Comparison of ENCODE assay signal across 28 mouse cellular contexts in genomic region chr5:115745319-115745718, GRCm38 (mm10). TPM values are rescaled to one million over a fixed set of nuclear protein-coding genes. Genes with fewer than 3 reads are reported as not detected.
DNase-seq lines count a peak whose midpoint lies in the region; ATAC-seq and TF ChIP-seq lines count a peak whose summit lies in the region.
"Had no signal": no experiment of that assay in that cellular context is flagged by ENCODE, and none has a peak within 500 bp of the region (broad histone marks: within the 10 kb centered on the region; RNA-seq: fewer than 3 reads in every experiment).

No protein-coding gene starts in this region.

- no peak overlapping the region for H3K4me2 ChIP-seq in midbrain, postnatal 0 days (ENCODE audit: low read depth, low read length, poor library complexity, severe bottlenecking)
- no peak overlapping the region for H3K4me2 ChIP-seq in intestine, embryonic 16.5 days (ENCODE audit: low read depth, low read length)
- H3K4me2 ChIP-seq: embryonic facial prominence, embryonic 13.5 days; heart, embryonic 13.5 days; intestine, embryonic 15.5 days; limb, embryonic 13.5 days; liver, embryonic 11.5 days; lung, embryonic 15.5 days; midbrain, embryonic 12.5 days had no signal

- H3K9ac ChIP-seq in midbrain, postnatal 0 days (replicated peaks; ENCODE audit: low read length, poor library complexity, severe bottlenecking): no peak overlapping the region
- H3K9ac ChIP-seq in intestine, embryonic 16.5 days (ENCODE audit: low read depth, low read length): no peak overlapping the region
- H3K9ac ChIP-seq: embryonic facial prominence, embryonic 13.5 days; heart, embryonic 13.5 days; intestine, embryonic 15.5 days; limb, embryonic 13.5 days; lung, embryonic 15.5 days; midbrain, embryonic 12.5 days had no signal

- no peaks in the 10 kb centered on the region for H3K27me3 ChIP-seq in midbrain, postnatal 0 days (ENCODE audit: insufficient read depth, low read length)
- H3K27me3 ChIP-seq in midbrain, embryonic 10.5 days (ENCODE audit: low read depth, poor library complexity, severe bottlenecking): no peaks in the 10 kb centered on the region
- H3K27me3 ChIP-seq in intestine, embryonic 16.5 days (replicated peaks; ENCODE audit: control insufficient read depth, insufficient read depth, low read length): no peaks in the 10 kb centered on the region
- H3K27me3 ChIP-seq: embryonic facial prominence, embryonic 13.5 days; heart, embryonic 13.5 days; intestine, embryonic 15.5 days; limb, embryonic 13.5 days; lung, embryonic 15.5 days; midbrain, embryonic 12.5 days had no signal

- 60% methylated on average over 15 of the region's 15 CpGs for WGBS in midbrain, postnatal 0 days
- WGBS in midbrain, embryonic 10.5 days: 90% methylated on average over 15 of the region's 15 CpGs
- WGBS in intestine, embryonic 16.5 days: 84% methylated on average over 15 of the region's 15 CpGs

- DNase-seq in frontal cortex, postnatal 25 days (ENCODE audit: low spot score in 2 of 2): no peak
- DNase-seq in layer of hippocampus, adult 2 months (ENCODE audit: low spot score in 2 of 2): no peak
- no peak for DNase-seq in layer of hippocampus, postnatal 36 days
- DNase-seq in midbrain, postnatal 0 days (ENCODE audit: low spot score): peak; percentile 15
- no peak for DNase-seq in midbrain, embryonic 10.5 days (ENCODE audit: low spot score)
- DNase-seq: adrenal gland, postnatal 14 days; cerebellum, adult 8-10 months; cerebellum, postnatal 25 days; embryo, embryonic 11 days; heart, postnatal 10 days; kidney, adult 9 months; kidney, postnatal 36 days; right cerebral cortex, postnatal 25 days; spleen, adult 18-20 months; thymus, postnatal 14 days had no signal

- ATAC-seq in frontal cortex, adult (ENCODE audit: low TSS enrichment): peak; percentile 76
- no peak for ATAC-seq in midbrain, postnatal 0 days (ENCODE audit: low FRiP score)
- no peak for ATAC-seq in intestine, embryonic 16.5 days
- ATAC-seq: CD4-positive, CD25-positive, alpha-beta regulatory T cell, adult 4 months; hindbrain, embryonic 16.5 days; intestine, embryonic 15.5 days had no signal

- H3K4me1 ChIP-seq in midbrain, postnatal 0 days (ENCODE audit: insufficient read depth, low read length): no peaks in the 10 kb centered on the region
- H3K4me1 ChIP-seq in midbrain, embryonic 10.5 days: peaks cover 4% of the 10 kb centered on the region; the same call in 1 of the 2 replicates
- H3K4me1 ChIP-seq in intestine, embryonic 16.5 days (ENCODE audit: control insufficient read depth, insufficient read depth, low read length): no peaks in the 10 kb centered on the region
- H3K4me1 ChIP-seq: heart, embryonic 13.5 days; hindbrain, embryonic 10.5 days; intestine, embryonic 15.5 days; limb, embryonic 13.5 days; lung, embryonic 15.5 days; midbrain, embryonic 12.5 days had no signal

- peak overlapping the region; percentile 23; the same call in 1 of the 2 replicates for H3K27ac ChIP-seq in layer of hippocampus, adult 2 months
- H3K27ac ChIP-seq in midbrain, postnatal 0 days (ENCODE audit: low read depth, low read length): no peak overlapping the region
- H3K27ac ChIP-seq in midbrain, embryonic 10.5 days (replicated peaks): no peak overlapping the region
- H3K27ac ChIP-seq in intestine, embryonic 16.5 days (ENCODE audit: low read length): no peak overlapping the region
- H3K27ac ChIP-seq: embryonic facial prominence, embryonic 13.5 days; heart, embryonic 13.5 days; hindbrain, embryonic 10.5 days; intestine, embryonic 15.5 days; limb, embryonic 13.5 days; lung, embryonic 15.5 days; midbrain, embryonic 12.5 days had no signal

- H3K36me3 ChIP-seq in midbrain, postnatal 0 days (ENCODE audit: insufficient read depth, low read length): no peaks in the 10 kb centered on the region
- H3K36me3 ChIP-seq in midbrain, embryonic 10.5 days: no peaks in the 10 kb centered on the region
- H3K36me3 ChIP-seq in intestine, embryonic 16.5 days (ENCODE audit: control insufficient read depth, insufficient read depth, low read length): no peaks in the 10 kb centered on the region
- H3K36me3 ChIP-seq: embryonic facial prominence, embryonic 13.5 days; heart, embryonic 13.5 days; hindbrain, embryonic 10.5 days; intestine, embryonic 15.5 days; limb, embryonic 13.5 days; lung, embryonic 15.5 days; midbrain, embryonic 12.5 days had no signal

- no peaks in the 10 kb centered on the region for H3K9me3 ChIP-seq in midbrain, postnatal 0 days (ENCODE audit: low read length)
- H3K9me3 ChIP-seq in midbrain, embryonic 10.5 days (replicated peaks): no peaks in the 10 kb centered on the region
- no peaks in the 10 kb centered on the region for H3K9me3 ChIP-seq in intestine, embryonic 16.5 days (ENCODE audit: control insufficient read depth, low read length)
- H3K9me3 ChIP-seq: embryonic facial prominence, embryonic 13.5 days; hindbrain, embryonic 10.5 days; intestine, embryonic 15.5 days; limb, embryonic 13.5 days; lung, embryonic 15.5 days; midbrain, embryonic 12.5 days had no signal

- no peak overlapping the region for H3K4me3 ChIP-seq in layer of hippocampus, adult 2 months
- no peak overlapping the region for H3K4me3 ChIP-seq in midbrain, postnatal 0 days (ENCODE audit: low read depth, low read length)
- no peak overlapping the region for H3K4me3 ChIP-seq in midbrain, embryonic 10.5 days
- H3K4me3 ChIP-seq in intestine, embryonic 16.5 days (ENCODE audit: low read length): no peak overlapping the region
- H3K4me3 ChIP-seq: embryonic facial prominence, embryonic 13.5 days; erythroblast, embryonic 14.5 days; heart, embryonic 13.5 days; hindbrain, embryonic 10.5 days; intestine, embryonic 15.5 days; limb, embryonic 13.5 days; lung, embryonic 15.5 days; midbrain, embryonic 12.5 days had no signal

- no peak for TF ChIP-seq CTCF in layer of hippocampus, adult 2 months (conservative IDR thresholded peaks at IDR 0.05)
- no peak for TF ChIP-seq CTCF in midbrain, postnatal 0 days (IDR thresholded peaks at IDR 0.05)

RNA-seq across cellular contexts. Expression of gene Bicdl1, which starts 13.9 kb away (rescaled TPM):
- total RNA-seq in layer of hippocampus, adult 2 months (2021): 100 to 1,000 TPM; 123 to 125 TPM
- 100 to 1,000 TPM; 117 to 131 TPM for total RNA-seq in layer of hippocampus, postnatal 36 days (2021)
- 185 and 195 TPM in 2 replicates for total RNA-seq in midbrain, postnatal 0 days (2014; rRNA removed)
- 34.4 and 35.7 TPM in 2 replicates for polyA plus RNA-seq in midbrain, postnatal 0 days (2015; fragmentation: Nextera tagmentation; extraction: Ambion mirVana)
- polyA plus RNA-seq in midbrain, embryonic 10.5 days (2016; fragmentation: Nextera tagmentation; extraction: Ambion mirVana): 12.1 and 16.2 TPM in 2 replicates
- 9.1 and 9.7 TPM in 2 replicates for polyA plus RNA-seq in intestine, embryonic 16.5 days (2015; fragmentation: Nextera tagmentation; extraction: Ambion mirVana)
